ENCODE assay signal across 25 mouse cellular contexts in genomic region chr4:44671035-44671434, GRCm38 (mm10). TPM values are rescaled to one million over a fixed set of nuclear protein-coding genes. Genes with fewer than 3 reads are reported as not detected.
DNase-seq lines count a peak whose midpoint lies in the region; ATAC-seq and TF ChIP-seq lines count a peak whose summit lies in the region.
"Had no signal": no experiment of that assay in that cellular context is flagged by ENCODE, and none has a peak within 500 bp of the region (broad histone marks: within the 10 kb centered on the region; RNA-seq: fewer than 3 reads in every experiment).

No protein-coding gene starts in this region.

- H3K9me3 ChIP-seq in intestine, embryonic 15.5 days, result no peaks in the 10 kb centered on the region
- H3K9me3 ChIP-seq: embryonic facial prominence, embryonic 15.5 days; heart, embryonic 13.5 days; limb, embryonic 10.5 days; midbrain, embryonic 12.5 days had no signal

- no peak for TF ChIP-seq CTCF in lung, adult 2 months (IDR thresholded peaks at IDR 0.05; ENCODE audit: insufficient read depth, low read length)

- peaks cover 18% of the 10 kb centered on the region for H3K36me3 ChIP-seq in splenic B cell, adult 2 months (ENCODE audit: control insufficient read depth, insufficient read depth, low read length, poor library complexity, severe bottlenecking)
- H3K36me3 ChIP-seq in intestine, embryonic 15.5 days, result no peaks in the 10 kb centered on the region
- H3K36me3 ChIP-seq: embryonic facial prominence, embryonic 15.5 days; heart, embryonic 13.5 days; limb, embryonic 10.5 days; midbrain, embryonic 12.5 days had no signal

- H3K4me3 ChIP-seq in lung, adult 2 months (replicated peaks; ENCODE audit: extremely low read depth, low read depth, low read length), result no peak overlapping the region
- H3K4me3 ChIP-seq in intestine, embryonic 15.5 days (replicated peaks), result no peak overlapping the region
- H3K4me3 ChIP-seq: embryonic facial prominence, embryonic 15.5 days; heart, embryonic 13.5 days; limb, embryonic 10.5 days; midbrain, embryonic 12.5 days had no signal

- intact Hi-C loops in left cerebral cortex, postnatal 25 days (cut with DNase I), result no loop called here

- no peak for ATAC-seq in intestine, embryonic 15.5 days
- ATAC-seq: forebrain, embryonic 14.5 days; inflammation-experienced regulatory T-cells, adult 6 months had no signal

- H3K27ac ChIP-seq in intestine, embryonic 15.5 days, result no peak overlapping the region
- H3K27ac ChIP-seq: embryonic facial prominence, embryonic 15.5 days; heart, embryonic 13.5 days; hindbrain, embryonic 14.5 days; kidney, postnatal 0 days; limb, embryonic 10.5 days; midbrain, embryonic 12.5 days had no signal

- H3K9ac ChIP-seq in intestine, embryonic 15.5 days, result no peak overlapping the region
- H3K9ac ChIP-seq: embryonic facial prominence, embryonic 15.5 days; heart, embryonic 13.5 days; hindbrain, embryonic 14.5 days; midbrain, embryonic 12.5 days had no signal

- TF ChIP-seq POLR2A in lung, adult 2 months (IDR thresholded peaks at IDR 0.05; ENCODE audit: borderline replicate concordance, extremely low read depth, low read depth, low read length), result no peak

- peak; percentile 23 for DNase-seq in lung, postnatal 25 days (ENCODE audit: low spot score)
- no peak for DNase-seq in lung, adult 2 months
- DNase-seq in lung, postnatal 4 days, result peak; percentile 5 to 30
- peak; percentile 70 to 76 for DNase-seq in spleen, adult 18-20 months
- DNase-seq in splenic B cell, adult 2 months (ENCODE audit: low read depth, low spot score), result peak; percentile 94
- no peak for DNase-seq in gastrocnemius, postnatal 4 days (ENCODE audit: low spot score in 2 of 2)
- no peak for DNase-seq in left cerebral cortex, postnatal 25 days (ENCODE audit: low spot score in 2 of 2)
- DNase-seq: adrenal gland, adult 2 months; cerebellum, adult 2 months; cerebellum, postnatal 36 days; heart, adult 11 months; kidney, adult 2 months; liver; thymus, postnatal 14 days had no signal

- H3K27me3 ChIP-seq in splenic B cell, adult 2 months (ENCODE audit: control insufficient read depth, insufficient read depth, low read length, poor library complexity, severe bottlenecking), result no peaks in the 10 kb centered on the region
- H3K27me3 ChIP-seq in intestine, embryonic 15.5 days (replicated peaks), result peaks cover 5% of the 10 kb centered on the region; the same call in 1 of the 2 replicates

- WGBS in lung, adult 2 months, result 83% methylated on average over 2 of the region's 2 CpGs
- WGBS in intestine, embryonic 15.5 days, result 78% methylated on average over 2 of the region's 2 CpGs

- H3K4me2 ChIP-seq in intestine, embryonic 15.5 days (replicated peaks), result no peak overlapping the region
- H3K4me2 ChIP-seq: embryonic facial prominence, embryonic 15.5 days; heart, embryonic 13.5 days; hindbrain, embryonic 14.5 days; midbrain, embryonic 12.5 days had no signal

- no peaks in the 10 kb centered on the region for H3K4me1 ChIP-seq in lung, adult 2 months (ENCODE audit: control insufficient read depth, insufficient read depth, low read length)
- no peaks in the 10 kb centered on the region for H3K4me1 ChIP-seq in intestine, embryonic 15.5 days (replicated peaks)
- H3K4me1 ChIP-seq: embryonic facial prominence, embryonic 15.5 days; heart, embryonic 13.5 days had no signal

RNA-seq across cellular contexts. Expression of gene Pax5, which starts 39.3 kb away (rescaled TPM):
- polyA plus RNA-seq in lung, adult 2 months (2012; rRNA removed), result 6.1 and 6.7 TPM in 2 replicates
- 1 to 10 TPM in 1 of 2 experiments, under 1 TPM in 1; 0.34 to 1.4 TPM for total RNA-seq in gastrocnemius, postnatal 4 days (2021)
- total RNA-seq in left cerebral cortex, postnatal 25 days (2021), result under 1 TPM in 1 of 2 experiments, not detected in 1; 0.18 TPM
- polyA plus RNA-seq in intestine, embryonic 15.5 days (2015; fragmentation: Nextera tagmentation; extraction: Ambion mirVana), result 0.01 TPM in 1 of 2 replicates, not detected in the other
- total RNA-seq: gastrocnemius, adult 8-10 months; MEL had no signal
- polyA plus RNA-seq: kidney, postnatal 0 days had no signal

Comparison
In these comparisons a context has a peak if more than half of its experiments do, and no peak if none do; other contexts are left out.
1. DNase-seq: peak in lung, postnatal 25 days (single experiment), lung, postnatal 4 days (2 of 2), spleen, adult 18-20 months (2 of 2) and splenic B cell, adult 2 months (single experiment); none in lung, adult 2 months (single experiment), gastrocnemius, postnatal 4 days (0 of 2) and left cerebral cortex, postnatal 25 days (0 of 2).